Mouse (Mus musculus) forebrain, embryonic 10.5 days (tissue): ENCODE measurements around the gene Gcsh. TPM values are rescaled to one million over a fixed set of nuclear protein-coding genes. Genes with fewer than 3 reads are reported as not detected.

Experiments used
- DNase-seq: peaks from one replicate; pipeline ENCODE4 v3.0.0-alpha.2; 2017; ENCODE audit warnings: low spot score; ENCODE audit errors: extremely low spot score
- H3K27ac ChIP-seq: fragments of 300-500 bp; sonication (generic); 2 replicates; pipeline ENCODE4 v1.5.1; 2016; ENCODE audit warnings: mild to moderate bottlenecking
- H3K27me3 ChIP-seq: fragments of 300-500 bp; sonication (generic); 2 replicates; pipeline ENCODE4 v1.6.1; 2016; ENCODE audit warnings: mild to moderate bottlenecking; ENCODE audit not compliant: poor library complexity, severe bottlenecking
- H3K36me3 ChIP-seq: fragments of 300-500 bp; sonication (generic); replicated peaks from 2 replicates; pipeline ENCODE4 v1.6.1; 2016; ENCODE audit warnings: mild to moderate bottlenecking, moderate library complexity
- H3K4me1 ChIP-seq: fragments of 300-500 bp; sonication (generic); 2 replicates; pipeline ENCODE4 v1.6.1; 2016
- H3K4me3 ChIP-seq: fragments of 300-500 bp; sonication (generic); 2 replicates; pipeline ENCODE4 v1.5.1; 2016; ENCODE audit warnings: mild to moderate bottlenecking, moderate library complexity
- H3K9me3 ChIP-seq: fragments of 300-500 bp; sonication (generic); 2 replicates; pipeline ENCODE4 v1.6.1; 2016; ENCODE audit warnings: mild to moderate bottlenecking, moderate library complexity
- WGBS: fragments of 180-500 bp; shearing (Covaris S2); methylation state at CpG from one replicate; pipeline ENCODE4 v1.1.7; 2016; 5-methylcytosine and 5-hydroxymethylcytosine counted together
- polyA plus RNA-seq: library from polyadenylated mRNA; unstranded; fragments of >200 nt; fragmentation: Nextera tagmentation; extraction: Ambion mirVana; gene quantifications from 2 replicates; pipeline ENCODE4 v1.2.1, GENCODE M21; 2016

Gcsh gene
- polyA plus RNA-seq, 1 experiment from 2014 or later: 205 TPM

DNA sequence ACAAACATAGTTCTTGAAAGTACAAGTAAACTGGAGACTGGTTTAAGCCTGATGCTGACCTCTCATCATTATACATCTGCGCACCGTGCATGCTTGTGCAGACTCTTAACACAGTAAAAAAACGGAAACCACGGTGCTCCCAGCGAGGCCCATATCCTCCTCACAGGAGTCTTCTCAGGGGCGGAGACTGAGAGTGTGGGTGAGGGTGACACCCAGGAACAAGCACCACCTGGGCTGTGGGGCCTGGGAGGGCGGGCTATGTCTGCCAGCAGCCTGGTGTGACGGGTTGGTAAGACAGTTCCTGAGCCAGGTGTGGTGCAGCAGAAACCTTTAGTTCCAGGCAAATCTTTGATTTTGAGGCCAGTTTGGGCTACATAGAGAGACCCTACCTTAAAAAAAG is 40.9 kb downstream of the Gcsh start:
- no peaks in the 10 kb centered on the region for H3K9me3 ChIP-seq
- no peak for DNase-seq
- H3K4me1 ChIP-seq: no peaks in the 10 kb centered on the region
- H3K36me3 ChIP-seq: peaks cover 46% of the 10 kb centered on the region
- H3K27ac ChIP-seq: no peak overlapping the region
- H3K4me3 ChIP-seq: no peak overlapping the region
- no peaks in the 10 kb centered on the region for H3K27me3 ChIP-seq
- WGBS: 91% methylated on average over 8 of the region's 8 CpGs

GRCm38 (mm10) chr8:116951778-116952177 is 41.6 kb downstream of the Gcsh start:
- Histone ChIP-seq H3K36me3 (peaks cover 42% of the 10 kb centered on the region), H3K4me1 (no peaks in the 10 kb centered on the region), H3K9me3 (no peaks in the 10 kb centered on the region), H3K4me3 (no peak overlapping the region), H3K27ac (no peak overlapping the region), H3K27me3 (no peaks in the 10 kb centered on the region)
- no peak for DNase-seq
- 92% methylated on average over 2 of the region's 2 CpGs for WGBS

GRCm38 (mm10) chr8:116951369-116951768 is 42.0 kb downstream of the Gcsh start:
- H3K27ac ChIP-seq: no peak overlapping the region
- no peaks in the 10 kb centered on the region for H3K27me3 ChIP-seq
- peaks cover 38% of the 10 kb centered on the region for H3K36me3 ChIP-seq
- WGBS: 85% methylated on average over 5 of the region's 5 CpGs
- peaks cover 3% of the 10 kb centered on the region for H3K4me1 ChIP-seq
- H3K9me3 ChIP-seq: no peaks in the 10 kb centered on the region
- H3K4me3 ChIP-seq: no peak overlapping the region
- no peak for DNase-seq

DNA sequence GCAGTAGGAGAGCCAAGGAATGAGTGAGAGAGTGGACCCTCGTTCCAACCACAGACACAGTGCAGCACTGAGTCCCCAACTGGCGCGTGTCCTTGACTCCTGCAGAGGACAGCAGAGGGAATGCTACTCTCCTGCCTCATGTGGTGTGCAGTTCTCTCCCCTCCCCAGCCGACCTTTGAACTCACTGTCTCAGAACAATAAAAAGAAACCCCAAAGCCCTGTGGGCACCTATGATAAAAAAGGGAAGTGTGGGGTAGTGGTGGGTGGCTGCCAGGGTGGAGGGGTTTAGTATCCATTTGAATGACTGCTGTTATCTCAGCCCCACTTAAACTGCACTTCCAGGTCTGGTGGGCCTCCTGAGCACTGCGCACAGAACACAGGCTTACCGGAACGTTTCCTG is 45.7 kb downstream of the Gcsh start:
- peaks cover 32% of the 10 kb centered on the region for H3K4me1 ChIP-seq
- no peak overlapping the region for H3K4me3 ChIP-seq
- no peaks in the 10 kb centered on the region for H3K27me3 ChIP-seq
- 91% methylated on average over 7 of the region's 7 CpGs for WGBS
- no peak overlapping the region for H3K27ac ChIP-seq
- H3K9me3 ChIP-seq: no peaks in the 10 kb centered on the region
- no peak for DNase-seq
- peaks cover 8% of the 10 kb centered on the region for H3K36me3 ChIP-seq

DNA sequence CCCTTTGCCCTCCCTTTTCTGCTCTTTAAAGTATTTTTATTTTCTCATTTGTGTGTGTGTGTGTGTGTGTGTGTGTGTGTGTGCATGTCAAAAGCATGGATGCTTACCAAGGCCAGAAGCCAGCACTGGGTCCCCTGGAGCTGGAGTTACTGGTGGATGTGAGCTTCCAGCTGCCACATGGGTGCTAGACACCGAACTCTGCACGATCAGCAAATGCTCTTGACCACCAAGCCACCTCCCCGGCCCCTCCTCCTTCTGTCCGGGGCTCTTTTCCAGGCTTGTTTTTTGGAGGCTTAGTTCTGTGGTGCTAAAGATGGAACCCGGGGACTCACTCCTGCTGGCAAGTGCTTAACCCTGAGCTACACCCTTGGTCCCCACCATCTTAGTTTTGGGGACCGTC is 46.5 kb downstream of the Gcsh start:
- Histone ChIP-seq H3K27ac (no peak overlapping the region), H3K4me3 (no peak overlapping the region), H3K9me3 (no peaks in the 10 kb centered on the region), H3K27me3 (no peaks in the 10 kb centered on the region), H3K36me3 (peaks cover 8% of the 10 kb centered on the region), H3K4me1 (peaks cover 32% of the 10 kb centered on the region)
- DNase-seq: no peak
- 89% methylated on average over 6 of the region's 6 CpGs for WGBS

DNA sequence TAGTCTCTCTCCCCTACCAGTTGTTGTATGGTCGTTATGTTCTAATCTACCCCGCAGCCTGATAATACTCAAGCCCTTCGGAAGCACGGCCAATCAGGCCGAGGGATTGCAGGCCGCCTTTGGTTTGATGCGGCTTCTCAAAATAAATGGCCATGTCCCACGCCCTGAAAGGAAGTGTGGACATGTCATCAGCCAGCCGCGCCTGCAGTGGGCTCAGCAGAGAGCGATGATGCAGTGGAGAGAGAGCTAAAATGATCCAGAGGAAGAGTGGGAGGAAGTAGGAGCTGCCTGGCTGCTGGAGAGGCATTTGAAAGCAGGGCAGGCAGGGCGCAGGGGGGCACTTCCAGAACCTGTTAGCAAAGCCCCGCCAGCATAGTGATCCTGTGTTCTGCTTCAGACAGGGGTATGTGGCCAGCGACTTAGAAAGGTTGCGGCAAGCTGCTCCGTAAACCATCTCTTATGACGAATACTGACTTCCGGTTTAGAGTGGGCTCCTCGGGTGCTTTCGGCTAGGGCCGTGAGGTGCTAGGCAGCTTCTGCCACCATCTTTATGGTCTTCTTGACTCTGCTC is 47.0 kb downstream of the Gcsh start:
- H3K36me3 ChIP-seq: peaks cover 10% of the 10 kb centered on the region
- H3K4me3 ChIP-seq: no peak overlapping the region; the same call in 1 of the 2 replicates
- H3K27ac ChIP-seq: no peak overlapping the region
- no peak for DNase-seq
- H3K9me3 ChIP-seq: no peaks in the 10 kb centered on the region
- peaks cover 32% of the 10 kb centered on the region for H3K4me1 ChIP-seq
- 86% methylated on average over 21 of the region's 21 CpGs for WGBS
- no peaks in the 10 kb centered on the region for H3K27me3 ChIP-seq

GRCm38 (mm10) chr8:116945169-116945910 is 48.0 kb downstream of the Gcsh start:
- H3K27me3 ChIP-seq: no peaks in the 10 kb centered on the region
- H3K4me1 ChIP-seq: peaks cover 32% of the 10 kb centered on the region
- no peak for DNase-seq
- H3K36me3 ChIP-seq: peaks cover 20% of the 10 kb centered on the region
- H3K9me3 ChIP-seq: no peaks in the 10 kb centered on the region
- 85% methylated on average over 9 of the region's 9 CpGs for WGBS
- no peak overlapping the region for H3K27ac ChIP-seq
- no peak overlapping the region for H3K4me3 ChIP-seq

DNA sequence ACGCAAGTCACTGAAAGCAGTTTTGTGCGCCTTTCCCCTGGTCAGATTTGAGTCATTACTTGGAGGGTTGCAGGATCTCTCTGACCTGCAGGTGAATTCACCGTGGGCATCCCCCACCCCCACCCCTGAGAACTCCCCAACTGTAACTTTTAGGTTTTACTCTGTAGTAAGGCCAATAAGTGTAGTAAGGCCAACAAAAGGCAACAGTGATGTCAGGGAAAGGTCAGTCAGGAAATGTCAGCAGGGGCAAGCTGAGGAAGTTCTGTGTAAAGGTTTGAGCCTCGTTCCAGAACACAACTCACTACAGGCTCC is 49.0 kb downstream of the Gcsh start:
- Histone ChIP-seq H3K27me3 (no peaks in the 10 kb centered on the region), H3K36me3 (peaks cover 27% of the 10 kb centered on the region), H3K27ac (no peak overlapping the region), H3K4me3 (peak overlapping the region; percentile 95), H3K9me3 (no peaks in the 10 kb centered on the region), H3K4me1 (peaks cover 32% of the 10 kb centered on the region)
- WGBS: 22% methylated on average over 4 of the region's 4 CpGs
- no peak for DNase-seq

DNA sequence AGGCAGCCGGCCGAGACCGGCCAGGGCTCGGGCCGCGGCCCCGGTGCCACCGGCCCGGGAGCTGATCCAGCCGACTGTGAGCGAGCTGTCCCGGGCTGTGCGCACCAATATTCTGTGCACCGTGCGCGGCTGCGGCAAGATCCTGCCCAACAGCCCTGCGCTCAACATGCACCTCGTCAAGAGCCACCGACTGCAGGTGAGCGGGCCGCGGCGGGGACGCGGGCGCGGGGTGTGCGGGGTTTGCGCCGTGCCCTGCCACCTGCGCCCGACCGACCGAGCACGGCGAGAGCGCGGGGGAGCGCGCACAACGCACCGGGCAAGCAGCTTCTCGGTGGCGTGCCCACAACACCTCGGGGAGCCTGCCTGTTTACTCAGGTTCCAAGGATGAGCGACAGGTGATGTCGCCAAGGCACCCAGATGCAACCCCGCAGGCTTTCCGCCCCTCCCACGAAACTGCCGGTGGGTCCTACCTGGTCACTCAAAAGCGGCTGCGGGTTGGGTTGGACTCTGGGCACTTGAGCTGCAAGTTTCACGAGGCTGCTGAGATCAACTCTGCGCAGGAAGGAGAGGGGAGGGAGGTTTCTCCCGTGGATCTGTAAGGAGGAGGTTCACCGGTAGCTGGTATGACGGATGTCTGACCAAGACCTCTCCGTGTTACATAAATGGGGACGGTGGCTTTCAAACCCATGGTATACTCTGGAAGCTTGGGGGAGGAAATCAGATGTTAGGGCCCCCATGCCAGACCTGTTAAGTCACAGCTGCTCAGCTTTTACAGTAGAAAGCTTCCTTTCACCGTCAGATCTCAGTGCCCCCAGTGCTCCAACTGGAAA is 49.6 kb downstream of the Gcsh start:
- peak overlapping the region; percentile 95 for H3K4me3 ChIP-seq
- H3K27ac ChIP-seq: peak overlapping the region; percentile 88
- DNase-seq: peak; percentile 21
- H3K9me3 ChIP-seq: no peaks in the 10 kb centered on the region
- under 1% methylated on average over 62 of the region's 62 CpGs for WGBS
- no peaks in the 10 kb centered on the region for H3K27me3 ChIP-seq
- peaks cover 32% of the 10 kb centered on the region for H3K4me1 ChIP-seq
- peaks cover 31% of the 10 kb centered on the region for H3K36me3 ChIP-seq

DNA sequence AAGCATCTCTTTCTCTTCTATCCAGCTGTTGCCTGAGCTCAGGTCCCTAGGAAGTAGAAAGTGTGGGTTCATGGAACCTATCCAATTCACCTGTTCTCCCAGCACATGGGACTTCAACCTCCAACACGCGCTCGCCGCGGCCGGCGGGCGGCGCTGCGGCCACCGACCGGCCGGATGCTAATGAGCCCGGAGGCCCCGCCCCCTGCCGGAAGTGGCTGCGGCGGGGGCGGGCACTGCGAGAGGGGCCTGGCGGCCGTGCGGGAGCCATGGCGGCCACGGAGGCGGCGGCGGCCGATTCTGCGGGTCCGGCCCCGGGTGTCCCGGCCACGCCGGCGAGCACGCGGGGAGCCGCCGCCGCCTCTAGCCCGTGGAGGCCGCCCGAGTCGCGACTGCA is 50.2 kb downstream of the Gcsh start, which contains the start of gene Atmin:
Gene Atmin (plus strand): TSS at position 233 of the 394 bp plus-strand sequence.
- Histone ChIP-seq H3K9me3 (no peaks in the 10 kb centered on the region), H3K27ac (peak within 1 kb of the TSS; percentile 88), H3K4me3 (peak within 1 kb of the TSS; percentile 95), H3K36me3 (peaks cover 38% of the 10 kb centered on the region), H3K27me3 (no peaks in the 10 kb centered on the region), H3K4me1 (peaks cover 32% of the 10 kb centered on the region)
- peak; percentile 80 for DNase-seq
- 0% methylated on average over 33 of the region's 46 CpGs for WGBS

GRCm38 (mm10) chr8:116942284-116943058 is 50.9 kb downstream of the Gcsh start:
- Histone ChIP-seq H3K36me3 (peaks cover 44% of the 10 kb centered on the region), H3K9me3 (no peaks in the 10 kb centered on the region), H3K27me3 (no peaks in the 10 kb centered on the region), H3K27ac (no peak overlapping the region), H3K4me1 (peaks cover 32% of the 10 kb centered on the region), H3K4me3 (peak overlapping the region; percentile 95; the same call in 1 of the 2 replicates)
- WGBS: 86% methylated on average over 12 of the region's 12 CpGs
- DNase-seq: no peak

- Histone ChIP-seq H3K36me3 (peaks cover 96% of the 10 kb centered on the region), H3K27me3 (no peaks in the 10 kb centered on the region), H3K4me1 (0 out of 2 replicates have a peak, but pooled peaks cover 4% of the 10 kb centered on the region), H3K9me3 (no peaks in the 10 kb centered on the region), H3K27ac (no peak overlapping the region), H3K4me3 (no peak overlapping the region)
- no peak for DNase-seq
- WGBS: 68% methylated on average over 6 of the region's 6 CpGs
These were observed 57.8 kb downstream of the Gcsh start for GRCm38 (mm10) chr8:116935506-116935905.
